In the genomic region with DNA sequence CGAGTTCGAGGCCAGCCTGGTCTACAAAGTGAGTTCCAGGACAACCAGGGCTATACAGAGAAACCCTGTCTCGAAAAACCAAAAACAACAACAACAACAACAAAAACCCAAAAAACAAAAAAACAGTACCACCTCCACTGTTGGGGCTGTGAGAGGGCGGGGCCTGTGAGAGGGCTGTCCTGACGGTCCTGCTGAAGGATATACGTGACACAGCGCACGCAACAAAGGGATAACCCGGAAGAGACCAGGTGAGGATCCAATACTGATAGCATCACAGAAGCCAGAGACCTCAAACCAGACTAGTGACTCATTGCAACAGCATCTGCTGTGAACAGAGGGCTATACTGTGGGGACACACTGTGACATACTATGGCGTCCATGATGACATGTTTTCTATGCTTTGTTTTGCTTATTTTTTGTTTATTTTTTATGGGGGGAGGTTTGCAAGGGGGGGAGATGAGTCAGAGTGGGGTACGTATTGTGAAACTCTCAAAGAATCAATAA, we compare ENCODE assay signal across 28 mouse cellular contexts. TPM values are rescaled to one million over a fixed set of nuclear protein-coding genes. Genes with fewer than 3 reads are reported as not detected.
DNase-seq lines count a peak whose midpoint lies in the region; ATAC-seq and TF ChIP-seq lines count a peak whose summit lies in the region.
"Had no signal": no experiment of that assay in that cellular context is flagged by ENCODE, and none has a peak within 500 bp of the region (broad histone marks: within the 10 kb centered on the region; RNA-seq: fewer than 3 reads in every experiment).

No protein-coding gene starts in this region.

- H3K27ac ChIP-seq in forebrain, embryonic 14.5 days (ENCODE audit: low read depth, low read length) = no peak overlapping the region
- H3K27ac ChIP-seq in forebrain, embryonic 16.5 days (ENCODE audit: low read length) = no peak overlapping the region
- no peak overlapping the region for H3K27ac ChIP-seq in midbrain, embryonic 13.5 days
- H3K27ac ChIP-seq in midbrain, embryonic 14.5 days (replicated peaks; ENCODE audit: low read depth, low read length) = no peak overlapping the region
- H3K27ac ChIP-seq: embryonic facial prominence, embryonic 15.5 days; heart, adult 2 months; liver, embryonic 13.5 days had no signal

- H3K9me3 ChIP-seq in forebrain, embryonic 14.5 days (replicated peaks; ENCODE audit: control insufficient read depth, low read length) = no peaks in the 10 kb centered on the region
- no peaks in the 10 kb centered on the region for H3K9me3 ChIP-seq in forebrain, embryonic 16.5 days (ENCODE audit: control insufficient read depth, low read length)
- H3K9me3 ChIP-seq in midbrain, embryonic 13.5 days = no peaks in the 10 kb centered on the region
- no peaks in the 10 kb centered on the region for H3K9me3 ChIP-seq in midbrain, embryonic 14.5 days (ENCODE audit: control insufficient read depth, low read length)
- H3K9me3 ChIP-seq: embryonic facial prominence, embryonic 15.5 days; heart, embryonic 13.5 days; hindbrain, embryonic 13.5 days; liver, embryonic 13.5 days had no signal

- 94% methylated on average over 11 of the region's 11 CpGs for WGBS in forebrain, embryonic 14.5 days
- 93% methylated on average over 11 of the region's 11 CpGs for WGBS in forebrain, embryonic 16.5 days
- WGBS in midbrain, embryonic 13.5 days = 93% methylated on average over 11 of the region's 11 CpGs
- 95% methylated on average over 11 of the region's 11 CpGs for WGBS in midbrain, embryonic 14.5 days

- TF ChIP-seq POLR2A in myocyte (IDR thresholded peaks at IDR 0.05; ENCODE audit: insufficient read length, low read depth) = no peak

- no peak overlapping the region for H3K4me3 ChIP-seq in forebrain, embryonic 14.5 days (ENCODE audit: low read depth, low read length)
- no peak overlapping the region for H3K4me3 ChIP-seq in forebrain, embryonic 16.5 days (replicated peaks; ENCODE audit: low read length)
- H3K4me3 ChIP-seq in midbrain, embryonic 13.5 days (replicated peaks) = no peak overlapping the region
- H3K4me3 ChIP-seq in midbrain, embryonic 14.5 days (replicated peaks; ENCODE audit: low read depth, low read length) = no peak overlapping the region
- no peak overlapping the region for H3K4me3 ChIP-seq in C2C12 (ENCODE audit: insufficient read depth, poor library complexity, severe bottlenecking)
- H3K4me3 ChIP-seq in myocyte = no peak overlapping the region
- H3K4me3 ChIP-seq: embryonic facial prominence, embryonic 15.5 days; heart, adult 2 months; heart, embryonic 13.5 days; hindbrain, embryonic 13.5 days; liver, embryonic 13.5 days had no signal

- no peaks in the 10 kb centered on the region for H3K36me3 ChIP-seq in forebrain, embryonic 14.5 days (ENCODE audit: control insufficient read depth, insufficient read depth, low read length)
- no peaks in the 10 kb centered on the region for H3K36me3 ChIP-seq in forebrain, embryonic 16.5 days (ENCODE audit: control insufficient read depth, insufficient read depth)
- H3K36me3 ChIP-seq in midbrain, embryonic 13.5 days = no peaks in the 10 kb centered on the region
- no peaks in the 10 kb centered on the region for H3K36me3 ChIP-seq in midbrain, embryonic 14.5 days (ENCODE audit: control insufficient read depth, insufficient read depth, low read length)
- no peaks in the 10 kb centered on the region for H3K36me3 ChIP-seq in C2C12 (ENCODE audit: control insufficient read depth, insufficient read depth)
- no peaks in the 10 kb centered on the region for H3K36me3 ChIP-seq in myocyte (ENCODE audit: control insufficient read depth, insufficient read depth)
- H3K36me3 ChIP-seq: hindbrain, embryonic 13.5 days; liver, embryonic 13.5 days had no signal

- TF ChIP-seq CTCF in C2C12 (IDR thresholded peaks at IDR 0.05; ENCODE audit: control insufficient read depth, insufficient read depth, insufficient read length) = no peak

- no peak overlapping the region for H3K9ac ChIP-seq in forebrain, embryonic 14.5 days (ENCODE audit: low read length)
- H3K9ac ChIP-seq in forebrain, embryonic 16.5 days (replicated peaks; ENCODE audit: low read depth, low read length) = no peak overlapping the region
- no peak overlapping the region for H3K9ac ChIP-seq in midbrain, embryonic 13.5 days (replicated peaks)
- no peak overlapping the region for H3K9ac ChIP-seq in midbrain, embryonic 14.5 days (replicated peaks; ENCODE audit: low read length)
- H3K9ac ChIP-seq: embryonic facial prominence, embryonic 15.5 days; liver, embryonic 13.5 days had no signal

- H3K4me2 ChIP-seq in forebrain, embryonic 14.5 days (ENCODE audit: low read length) = no peak overlapping the region
- H3K4me2 ChIP-seq in forebrain, embryonic 16.5 days (ENCODE audit: low read length) = no peak overlapping the region
- H3K4me2 ChIP-seq in midbrain, embryonic 13.5 days (replicated peaks) = no peak overlapping the region
- H3K4me2 ChIP-seq in midbrain, embryonic 14.5 days (ENCODE audit: low read length) = no peak overlapping the region
- peak overlapping the region; percentile 28 for H3K4me2 ChIP-seq in myocyte (ENCODE audit: low read depth)
- H3K4me2 ChIP-seq: embryonic facial prominence, embryonic 15.5 days; liver, embryonic 13.5 days had no signal

- H3ac ChIP-seq in C2C12 (ENCODE audit: control insufficient read depth, insufficient read length, low read depth) (no peak overlapping the region), myocyte (ENCODE audit: control insufficient read depth, insufficient read length) (no peak overlapping the region)

- no peak for DNase-seq in forebrain, embryonic 14.5 days (ENCODE audit: low spot score)
- DNase-seq in midbrain, embryonic 14.5 days = no peak
- DNase-seq in lung, postnatal 36 days = no peak
- DNase-seq in layer of hippocampus, adult 11-12 months (ENCODE audit: low spot score) = no peak
- DNase-seq: adrenal gland, postnatal 14 days; B cell, adult 2 months; cerebellum, adult 2 months; cerebellum, postnatal 25 days; gastrocnemius, postnatal 25 days; heart, adult 2 months; heart, postnatal 14 days; kidney, adult 9 months; kidney, postnatal 4 days; layer of hippocampus, adult 9-11 months; liver, embryonic 13.5 days; lung, adult 2 months; retina, postnatal 1 day; right cerebral cortex, postnatal 25 days; spleen, adult 18-20 months; thymus, postnatal 25 days had no signal

- H3K4me1 ChIP-seq in forebrain, embryonic 14.5 days (ENCODE audit: control insufficient read depth, insufficient read depth, low read length) = 0 out of 2 replicates have a peak, but pooled peaks cover 10% of the 10 kb centered on the region
- peaks cover 4% of the 10 kb centered on the region for H3K4me1 ChIP-seq in forebrain, embryonic 16.5 days (replicated peaks; ENCODE audit: control insufficient read depth, insufficient read depth, low read length)
- peaks cover 31% of the 10 kb centered on the region for H3K4me1 ChIP-seq in midbrain, embryonic 13.5 days (replicated peaks)
- no peaks in the 10 kb centered on the region; the same call in 1 of the 2 replicates for H3K4me1 ChIP-seq in midbrain, embryonic 14.5 days (ENCODE audit: control insufficient read depth, insufficient read depth, low read length)

- ATAC-seq in forebrain, embryonic 14.5 days = peak; percentile 24; the same call in 1 of the 2 replicates
- no peak for ATAC-seq in forebrain, embryonic 16.5 days
- ATAC-seq in midbrain, embryonic 13.5 days = peak; percentile 49; the same call in 1 of the 2 replicates
- ATAC-seq in midbrain, embryonic 14.5 days (ENCODE audit: low FRiP score, low TSS enrichment) = no peak
- ATAC-seq: inflammation-experienced regulatory T-cells, adult 6 months had no signal

- peaks cover 62% of the 10 kb centered on the region for H3K79me3 ChIP-seq in C2C12 (ENCODE audit: low read depth)

- H3K27me3 ChIP-seq in forebrain, embryonic 14.5 days (replicated peaks; ENCODE audit: control insufficient read depth, insufficient read depth, low read length) = no peaks in the 10 kb centered on the region
- H3K27me3 ChIP-seq in forebrain, embryonic 16.5 days (replicated peaks; ENCODE audit: control insufficient read depth, insufficient read depth, low read length) = no peaks in the 10 kb centered on the region
- no peaks in the 10 kb centered on the region for H3K27me3 ChIP-seq in midbrain, embryonic 13.5 days
- H3K27me3 ChIP-seq in midbrain, embryonic 14.5 days (ENCODE audit: control insufficient read depth, insufficient read depth, low read length) = no peaks in the 10 kb centered on the region
- H3K27me3 ChIP-seq in C2C12 (ENCODE audit: control insufficient read depth, insufficient read depth, insufficient read length) (no peaks in the 10 kb centered on the region), myocyte (ENCODE audit: control insufficient read depth, insufficient read depth, insufficient read length) (no peaks in the 10 kb centered on the region)
- H3K27me3 ChIP-seq: embryonic facial prominence, embryonic 15.5 days; heart, embryonic 13.5 days; hindbrain, embryonic 13.5 days; liver, embryonic 13.5 days had no signal

- peaks cover 96% of the 10 kb centered on the region for H3K79me2 ChIP-seq in C2C12 (ENCODE audit: control insufficient read depth, insufficient read depth)
- H3K79me2 ChIP-seq in myocyte (ENCODE audit: control insufficient read depth, insufficient read depth) = peaks cover 71% of the 10 kb centered on the region

TF ChIP-seq in C2C12, 6 proteins besides CTCF, POLR2A, EP300 and RAD21:
- TF ChIP-seq MAX (IDR thresholded peaks at IDR 0.05) = no peak
- TF ChIP-seq CEBPB (IDR thresholded peaks at IDR 0.05; ENCODE audit: low read depth) = peak; percentile 81
- peak; percentile 47 for TF ChIP-seq MYOD1 (IDR thresholded peaks at IDR 0.05; ENCODE audit: control insufficient read depth, insufficient read length, low read depth)
TF ChIP-seq in C2C12: peak in this region for 2.

TF ChIP-seq in myocyte, 11 proteins besides CTCF, POLR2A, EP300 and RAD21 (continues in another document):
- TF ChIP-seq REST (IDR thresholded peaks at IDR 0.05; ENCODE audit: insufficient read depth, insufficient read length) = no peak
- TF ChIP-seq TCF3 (IDR thresholded peaks at IDR 0.05; ENCODE audit: insufficient read length, low read depth) = no peak
- TF ChIP-seq MYOD1 (IDR thresholded peaks at IDR 0.05; ENCODE audit: control insufficient read depth in 1 of 3, insufficient read length in 2 of 3, low read depth in 2 of 3) = no peak
- TF ChIP-seq MYOG (IDR thresholded peaks at IDR 0.05; ENCODE audit: control insufficient read depth in 1 of 3, insufficient read depth in 1 of 3, insufficient read length in 2 of 3, low read depth in 2 of 3) = no peak
- TF ChIP-seq CEBPB (IDR thresholded peaks at IDR 0.05; ENCODE audit: insufficient read depth, poor library complexity, severe bottlenecking) = no peak
- no peak for TF ChIP-seq TCF12 (IDR thresholded peaks at IDR 0.05; ENCODE audit: insufficient read depth, poor library complexity, severe bottlenecking)
- TF ChIP-seq E2F4 (IDR thresholded peaks at IDR 0.05; ENCODE audit: insufficient read depth) = no peak

RNA-seq across cellular contexts. Expression of gene Igf2bp2, which starts 10.1 kb away (rescaled TPM):
- polyA plus RNA-seq in forebrain, embryonic 14.5 days (2014; fragmentation: Nextera tagmentation; extraction: Ambion mirVana) = 23.9 and 25.1 TPM in 2 replicates
- 22.7 and 23.2 TPM in 2 replicates for polyA plus RNA-seq in forebrain, embryonic 16.5 days (2015; fragmentation: Nextera tagmentation; extraction: Ambion mirVana)
- polyA plus RNA-seq in midbrain, embryonic 13.5 days (2015; fragmentation: Nextera tagmentation; extraction: Ambion mirVana) = 31.8 and 32.2 TPM in 2 replicates
- 11.8 and 20.2 TPM in 2 replicates for polyA plus RNA-seq in midbrain, embryonic 14.5 days (2014; fragmentation: Nextera tagmentation; extraction: Ambion mirVana)
- polyA plus RNA-seq in C2C12 (2012; fragmentation: generic; extraction: Trizol) (24.3 TPM), myocyte (2012; fragmentation: generic; extraction: Trizol) (12.2 TPM)

Comparison
In these comparisons a context has a peak if more than half of its experiments do, and no peak if none do; other contexts are left out.
1. ATAC-seq: peak in forebrain, embryonic 14.5 days (single experiment) and midbrain, embryonic 13.5 days (single experiment); none in forebrain, embryonic 16.5 days (single experiment) and midbrain, embryonic 14.5 days (single experiment).